Mouse (Mus musculus) monocyte, adult 5-6 weeks (primary cell): ENCODE measurements around the gene Cactin. TPM values are rescaled to one million over a fixed set of nuclear protein-coding genes. Genes with fewer than 3 reads are reported as not detected.

Experiments used
- ATAC-seq: fragments of 153-309, 156-312 bp; replicated peaks from 2 replicates; pipeline ENCODE4 v1.8.0; 2017; ENCODE audit warnings: mild to moderate bottlenecking; ENCODE audit not compliant: low TSS enrichment, insufficient number of reproducible peaks, severe bottlenecking, poor library complexity, low FRiP score
- total RNA-seq: library from RNA; stranded (forward); fragments of 200-1000, 200-491, 200-594 nt; gene quantifications from 3 replicates; pipeline ENCODE4 v1.2.3, GENCODE M21; 2017

The Cactin gene
- total RNA-seq, 1 experiment from 2014 or later: 24.5 TPM

DNA sequence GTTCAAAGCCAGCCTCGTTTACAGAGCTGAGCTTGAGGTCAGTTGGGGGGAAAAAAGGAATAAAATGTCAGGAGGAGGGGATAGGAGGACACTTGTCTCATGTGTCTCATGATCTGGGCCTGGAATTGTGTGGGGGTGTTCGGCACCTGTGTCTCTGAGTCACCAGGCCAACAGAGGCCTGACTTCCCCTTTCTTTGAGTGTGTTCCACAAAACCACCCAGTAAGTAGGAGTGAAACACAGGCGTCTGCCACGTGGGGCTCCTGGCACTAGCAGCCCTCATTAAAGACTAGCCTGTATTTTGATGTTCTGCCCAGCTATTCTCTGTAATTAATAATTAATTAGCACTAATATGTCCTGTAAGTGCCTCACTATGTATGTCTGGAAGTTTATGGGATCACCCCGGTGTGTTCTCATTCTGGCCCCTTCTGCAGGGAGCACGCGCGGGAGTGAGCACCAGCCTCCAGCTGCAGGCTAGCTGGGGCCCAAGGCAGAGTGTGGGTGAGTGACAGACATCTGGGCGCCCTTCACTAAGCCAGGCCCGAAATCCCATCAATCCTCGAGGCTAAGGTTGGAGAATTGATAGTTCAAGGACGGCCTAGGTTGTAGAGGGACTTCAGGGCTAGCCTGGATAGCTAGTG is 35.6 kb downstream of the Cactin start:
- peak; percentile 44 for ATAC-seq

DNA sequence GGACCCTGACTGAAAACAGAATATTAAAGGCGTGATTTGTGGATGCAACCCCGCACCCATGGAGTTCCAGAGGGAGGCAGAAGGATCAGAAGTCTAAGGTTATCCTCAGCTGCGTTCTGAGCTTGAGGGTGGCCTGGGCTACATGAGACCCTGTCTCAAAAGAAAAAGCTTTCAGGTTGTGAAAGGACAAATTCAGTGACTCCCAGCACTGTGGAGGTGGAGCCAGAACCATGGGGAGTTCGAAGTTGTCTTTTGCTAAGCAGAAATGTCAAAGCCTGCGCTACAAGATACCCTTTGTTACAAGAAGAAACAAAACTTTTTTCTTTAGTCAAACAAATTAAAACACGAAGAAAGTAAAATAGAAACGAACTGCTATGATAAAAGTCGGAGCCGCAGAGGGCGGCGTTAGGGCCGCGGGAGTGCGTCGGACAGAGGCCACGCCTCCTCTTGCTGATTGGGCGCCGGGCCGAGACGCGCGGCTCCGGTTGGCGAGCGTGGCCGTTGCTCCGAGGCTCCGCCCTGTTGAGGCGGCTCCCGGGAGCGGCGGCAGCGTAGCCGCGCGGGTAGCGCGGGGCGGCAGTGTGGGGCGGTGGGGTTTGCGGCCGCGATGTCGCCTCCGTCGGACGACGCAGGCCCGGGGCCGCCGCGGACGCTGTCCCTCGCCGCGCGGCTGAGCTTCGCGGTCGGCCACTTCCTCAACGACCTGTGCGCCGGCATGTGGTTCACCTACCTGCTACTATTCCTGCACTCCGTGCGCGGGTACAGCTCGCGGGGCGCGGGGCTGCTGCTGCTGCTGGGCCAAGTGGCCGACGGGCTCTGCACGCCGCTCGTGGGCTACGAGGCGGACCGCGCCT is 36.3 kb downstream of the Cactin start, which contains the start of gene Mfsd12:
Gene Mfsd12, plus strand, starts transcription at position 501 of the 854 bp plus-strand sequence.
- peak; percentile 51; the same call in 1 of the 2 replicates for ATAC-seq

DNA sequence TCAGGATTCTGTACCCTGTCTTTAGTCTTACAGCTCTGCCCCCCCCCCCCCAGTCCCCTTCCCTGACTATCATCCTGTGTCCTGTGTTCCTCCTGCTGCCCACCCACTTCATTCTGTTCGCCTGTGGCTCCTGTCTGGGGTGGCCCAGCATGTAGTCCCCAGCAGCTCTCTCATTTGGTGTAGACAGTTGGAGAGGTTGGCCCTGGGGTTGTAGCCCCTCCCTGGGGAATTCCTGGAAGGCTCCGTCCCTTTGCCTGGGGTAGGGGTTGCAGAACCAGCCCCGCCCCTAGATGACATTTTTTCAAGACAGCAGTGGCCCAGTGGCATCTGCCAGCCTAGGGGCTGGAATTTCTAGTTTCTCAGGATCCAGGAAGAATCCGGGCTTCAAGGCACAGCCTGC is 37.3 kb downstream of the Cactin start:
- no peak for ATAC-seq

DNA sequence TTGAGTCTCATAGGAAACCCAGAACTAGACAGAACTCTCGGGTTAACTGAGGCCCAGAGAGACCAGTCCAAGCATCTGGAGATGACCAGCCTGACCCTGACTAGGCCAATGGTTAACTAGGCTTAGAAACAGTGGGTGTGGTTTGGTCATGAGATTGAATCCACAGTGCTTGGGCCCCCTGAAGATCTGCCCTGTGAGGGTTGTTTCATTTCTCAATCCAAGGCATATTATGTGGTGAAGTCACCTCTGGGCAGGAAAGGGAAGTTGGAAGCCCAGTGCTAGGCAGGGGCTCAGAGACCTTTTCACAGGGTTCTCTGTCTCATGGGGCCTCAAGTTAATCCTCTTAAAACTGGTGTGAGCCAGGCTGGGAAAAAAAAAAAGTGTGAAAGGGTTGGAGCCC is 37.9 kb downstream of the Cactin start:
- ATAC-seq: peak; percentile 34

DNA sequence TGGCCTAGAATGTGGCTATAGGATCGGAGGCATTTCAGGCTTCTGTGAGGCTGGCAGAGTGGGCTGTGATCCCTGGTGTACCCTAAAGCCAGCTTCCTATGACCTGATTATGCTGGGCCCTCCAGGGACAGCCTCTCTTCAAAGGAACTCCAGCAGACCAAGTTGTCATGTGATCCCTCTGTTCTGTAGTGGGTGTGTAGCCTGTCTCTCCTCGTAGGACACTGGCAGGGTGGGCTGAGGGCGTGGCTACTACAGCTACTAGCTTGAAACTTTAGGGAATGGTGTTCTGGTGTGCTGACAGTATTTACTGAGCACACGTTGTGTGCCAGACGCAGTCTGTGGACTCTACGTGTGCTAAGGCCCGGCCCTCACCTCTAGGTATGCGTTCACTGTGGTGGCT is 39.8 kb downstream of the Cactin start:
- no peak for ATAC-seq

DNA sequence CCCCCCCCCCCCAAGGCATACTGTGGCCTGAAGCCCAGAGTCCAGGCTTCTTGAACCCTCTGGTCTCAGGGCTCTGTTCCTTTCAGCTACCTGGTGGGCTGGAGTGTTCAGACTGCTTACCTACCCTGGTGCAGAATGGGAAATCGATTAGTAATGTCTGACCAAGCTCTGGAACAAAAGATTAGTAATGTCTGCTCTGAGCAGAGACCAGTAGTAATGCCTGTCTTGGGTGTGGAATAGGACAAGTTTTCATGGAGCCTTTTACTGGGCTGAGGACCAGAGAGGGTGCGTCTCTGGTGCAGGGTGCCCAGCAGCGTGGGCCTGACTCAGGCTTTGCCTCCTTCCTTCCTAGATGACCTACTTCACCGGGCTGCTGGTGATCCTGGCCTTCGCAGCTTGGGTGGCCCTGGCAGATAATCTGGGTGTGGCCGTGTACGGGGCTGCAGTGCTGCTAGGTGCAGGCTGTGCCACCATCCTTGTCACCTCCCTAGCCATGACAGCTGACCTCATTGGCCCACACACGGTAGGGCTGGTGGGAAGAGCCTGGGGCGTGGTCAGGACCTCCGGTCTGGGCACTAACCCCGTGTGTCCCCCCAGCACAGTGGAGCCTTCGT is 41.5 kb downstream of the Cactin start:
- ATAC-seq: no peak

DNA sequence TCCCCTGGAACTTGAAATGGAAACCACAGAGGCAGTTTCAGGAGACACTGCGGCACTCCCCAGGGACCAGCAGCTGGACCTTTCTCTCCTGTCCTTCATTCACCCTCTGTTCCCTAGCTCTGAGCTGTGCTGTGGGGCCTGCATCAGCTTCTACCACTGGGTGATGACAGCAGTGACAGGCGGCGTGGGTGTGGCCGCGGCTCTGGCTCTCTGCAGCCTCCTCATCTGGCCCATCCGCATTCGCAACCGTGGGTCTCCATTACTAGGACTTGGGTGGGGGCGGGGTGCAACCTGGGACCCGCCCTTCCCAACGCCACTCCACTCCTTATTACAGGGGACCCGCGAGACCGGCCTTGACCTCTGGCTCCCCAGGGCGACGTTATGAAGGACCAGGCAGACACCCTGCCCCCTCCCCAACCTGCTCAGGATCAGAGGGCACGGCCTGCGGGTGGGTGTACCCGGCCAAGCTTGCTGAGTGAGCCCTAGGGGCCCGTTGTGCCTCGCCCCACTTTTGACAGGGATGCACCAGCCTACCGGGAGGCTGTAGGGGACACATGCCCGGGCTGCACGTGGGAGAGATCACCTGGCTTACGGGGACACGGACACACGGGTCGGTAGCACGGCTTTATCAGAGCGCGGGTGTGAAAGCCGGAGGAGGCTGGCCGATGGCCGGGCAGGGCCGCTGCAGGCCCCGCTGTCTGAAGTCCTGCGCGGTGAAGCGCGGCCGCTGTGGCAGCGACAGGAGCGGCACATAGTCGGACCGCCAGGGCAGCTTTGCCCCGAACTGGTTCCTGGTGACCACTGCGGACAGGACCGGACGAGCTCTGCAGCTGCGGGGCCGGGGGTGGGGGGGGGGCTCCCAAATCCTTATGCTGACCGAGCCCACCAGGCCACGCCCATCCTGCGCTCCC is 42.8 kb downstream of the Cactin start:
- no peak for ATAC-seq

DNA sequence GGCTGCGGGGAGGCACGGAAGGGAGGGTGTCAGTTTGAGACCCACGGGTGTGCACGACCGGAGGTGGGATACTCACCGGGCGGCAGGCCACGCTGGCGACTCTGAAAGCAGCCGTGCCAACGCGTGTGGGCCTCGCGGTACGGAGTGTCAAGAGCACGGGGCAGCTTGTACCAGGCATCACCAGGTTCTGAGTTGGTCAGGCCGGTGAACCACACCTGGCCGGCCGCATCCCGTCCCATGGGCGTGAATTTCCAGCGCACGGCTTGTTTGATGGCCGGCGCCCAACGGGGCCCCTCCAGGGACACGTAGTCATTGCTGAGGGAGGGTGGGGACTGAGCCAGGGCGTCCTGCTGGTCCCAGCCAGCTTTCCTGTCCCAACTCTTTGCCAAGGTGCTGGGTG is 43.8 kb downstream of the Cactin start:
- ATAC-seq: no peak

- no peak for ATAC-seq
Measured at GRCm38 (mm10) chr10:81365073-81365472, 44.2 kb downstream of the Cactin start.

GRCm38 (mm10) chr10:81365672-81366476 is 45.0 kb downstream of the Cactin start, which contains the start of gene 4930404N11Rik:
4930404N11Rik (minus strand) TSS chr10:81365816.
- ATAC-seq: peak; percentile 33

GRCm38 (mm10) chr10:81366477-81367206 is 45.7 kb downstream of the Cactin start:
- ATAC-seq: no peak

GRCm38 (mm10) chr10:81367207-81367495 is 46.2 kb downstream of the Cactin start:
- no peak for ATAC-seq

GRCm38 (mm10) chr10:81375322-81375721 is 54.4 kb downstream of the Cactin start:
- ATAC-seq: no peak

Other genes with a start within 250 kb of the Cactin start
- 0.39 TPM in 1 of 3 replicates, not detected in the others for gene Creb3l3, start 222.2 kb upstream of the Cactin start, total RNA-seq
- 62.4 to 77.3 TPM (median 66.5 TPM) in 3 replicates for gene Map2k2, start 215.2 kb upstream of the Cactin start, total RNA-seq
- gene Zbtb7a, start 185.9 kb upstream of the Cactin start, total RNA-seq: 28.4 to 40.6 TPM (median 30.5 TPM) in 3 replicates
- 13.0 to 24.9 TPM (median 21.2 TPM) in 3 replicates for gene Pias4, start 153.2 kb upstream of the Cactin start, total RNA-seq
- 1,029 to 1,258 TPM (median 1,077 TPM) in 3 replicates for gene Eef2, start 144.5 kb upstream of the Cactin start, total RNA-seq
- 30.4 to 45.3 TPM (median 37.3 TPM) in 3 replicates for gene Dapk3, start 138.1 kb upstream of the Cactin start, total RNA-seq
- 0.49 TPM in 1 of 3 replicates, not detected in the others for gene 4930442H23Rik, start 137.3 kb upstream of the Cactin start, total RNA-seq
- gene Nmrk2, start 119.1 kb upstream of the Cactin start, total RNA-seq: not detected in 3 replicates
- gene Atcay, start 90.3 kb upstream of the Cactin start, total RNA-seq: not detected in 3 replicates
- 0.10 to 0.58 TPM in 2 of 3 replicates, not detected in the other for gene Zfr2, start 87.9 kb upstream of the Cactin start, total RNA-seq
- 10.2 to 29.6 TPM (median 11.9 TPM) in 3 replicates for gene Matk, start 68.2 kb upstream of the Cactin start, total RNA-seq
- gene Mrpl54, start 54.2 kb upstream of the Cactin start, total RNA-seq: 77.4 to 89.3 TPM (median 78.0 TPM) in 3 replicates
- 8.9 to 13.4 TPM (median 11.5 TPM) in 3 replicates for gene Apba3, start 54.1 kb upstream of the Cactin start, total RNA-seq
- 2.6 to 8.9 TPM (median 3.0 TPM) in 3 replicates for gene Tjp3, start 29.5 kb upstream of the Cactin start, total RNA-seq
- 47.3 to 69.4 TPM (median 50.3 TPM) in 3 replicates for gene Pip5k1c, start 28.1 kb upstream of the Cactin start, total RNA-seq
- 0.19 TPM in 1 of 3 replicates, not detected in the others for gene Tbxa2r, start 7.6 kb downstream of the Cactin start, total RNA-seq
- not detected in 3 replicates for gene Gipc3, start 22.2 kb downstream of the Cactin start, total RNA-seq
- 28.8 to 40.1 TPM (median 38.7 TPM) in 3 replicates for gene Hmg20b, start 29.4 kb downstream of the Cactin start, total RNA-seq
- 5.3 to 9.6 TPM (median 6.3 TPM) in 3 replicates for gene Mfsd12, start 36.4 kb downstream of the Cactin start, total RNA-seq
- gene 4930404N11Rik, start 44.7 kb downstream of the Cactin start, total RNA-seq: 1.4 to 2.4 TPM in 2 of 3 replicates, not detected in the other
- 8.2 to 12.9 TPM (median 11.7 TPM) in 3 replicates for gene Fzr1, start 57.4 kb downstream of the Cactin start, total RNA-seq
- 18.6 to 22.3 TPM (median 20.9 TPM) in 3 replicates for gene Dohh, start 63.3 kb downstream of the Cactin start, total RNA-seq
- gene Gm48551, start 63.4 kb downstream of the Cactin start, total RNA-seq: 2.3 to 3.7 TPM in 2 of 3 replicates, not detected in the other
- not detected in 3 replicates for gene Gm48552, start 67.9 kb downstream of the Cactin start, total RNA-seq
- 3.9 to 7.9 TPM (median 6.3 TPM) in 3 replicates for gene Smim24, start 71.9 kb downstream of the Cactin start, total RNA-seq
- 4.1 to 7.6 TPM (median 5.1 TPM) in 3 replicates for gene Nfic, start 134.5 kb downstream of the Cactin start, total RNA-seq
- 0.32 TPM in 1 of 3 replicates, not detected in the others for gene Celf5, start 161.6 kb downstream of the Cactin start, total RNA-seq
- 42.6 to 86.4 TPM (median 79.6 TPM) in 3 replicates for gene Ncln, start 175.3 kb downstream of the Cactin start, total RNA-seq
- 20.5 to 50.8 TPM (median 33.5 TPM) in 3 replicates for gene S1pr4, start 179.0 kb downstream of the Cactin start, total RNA-seq
- 20.3 to 41.0 TPM (median 29.4 TPM) in 3 replicates for gene Gna15, start 203.1 kb downstream of the Cactin start, total RNA-seq
- gene Gna11, start 224.1 kb downstream of the Cactin start, total RNA-seq: 2.2 to 17.5 TPM (median 15.1 TPM) in 3 replicates
- gene Aes, start 238.4 kb downstream of the Cactin start, total RNA-seq: 129 to 254 TPM (median 141 TPM) in 3 replicates